Comparison of ENCODE assay signal across 8 mouse cellular contexts in the genomic region with DNA sequence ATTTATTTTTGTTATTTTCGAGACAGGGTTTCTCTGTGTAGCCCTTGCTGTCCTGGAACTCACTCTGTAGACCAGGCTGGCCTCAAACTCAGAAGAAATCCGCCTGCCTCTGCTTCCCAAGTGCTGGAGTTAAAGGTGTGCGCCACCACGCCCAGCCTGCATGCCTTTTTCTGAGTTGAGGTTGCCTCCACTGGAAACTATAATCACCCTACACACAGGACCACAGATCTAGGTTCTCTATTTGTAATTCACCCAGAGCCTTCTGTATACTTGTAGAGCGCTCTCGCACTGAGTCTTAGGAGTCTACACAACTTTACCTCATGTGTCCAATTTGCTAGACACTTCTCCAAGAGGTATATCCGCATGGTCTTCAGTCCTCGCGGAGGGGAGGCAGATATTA. TPM values are rescaled to one million over a fixed set of nuclear protein-coding genes. Genes with fewer than 3 reads are reported as not detected.
A peak's percentile ranks its signal among the peaks of the same experiment; 100 is the strongest.
DNase-seq lines count a peak whose midpoint lies in the region; ATAC-seq and TF ChIP-seq lines count a peak whose summit lies in the region.

No protein-coding gene starts in this region.

- TF ChIP-seq CTCF in kidney, adult 2 months (conservative IDR thresholded peaks at IDR 0.05; ENCODE audit: insufficient read depth, insufficient read length, low read depth, low read length), result no peak

- no peaks in the 10 kb centered on the region for H3K36me3 ChIP-seq in kidney, adult 2 months (ENCODE audit: control insufficient read depth, insufficient read depth, low read length)
- peaks cover 44% of the 10 kb centered on the region for H3K36me3 ChIP-seq in embryonic facial prominence, embryonic 10.5 days (replicated peaks)
- peaks cover 14% of the 10 kb centered on the region; the same call in 1 of the 2 replicates for H3K36me3 ChIP-seq in intestine, embryonic 15.5 days
- H3K36me3 ChIP-seq in midbrain, embryonic 15.5 days (replicated peaks), result peaks cover 10% of the 10 kb centered on the region; the same call in 1 of the 2 replicates

- TF ChIP-seq POLR2A in kidney, adult 2 months (IDR thresholded peaks at IDR 0.05; ENCODE audit: low read depth, low read length), result no peak

- DNase-seq in kidney, adult 2 months, result no peak
- no peak for DNase-seq in kidney, postnatal 36 days
- no peak for DNase-seq in embryonic facial prominence, embryonic 10.5 days (ENCODE audit: low spot score)
- no peak for DNase-seq in urinary bladder, adult 18-20 months (ENCODE audit: low spot score in 2 of 2)
- DNase-seq in retina, embryonic 14.5 days (ENCODE audit: low spot score), result no peak
- no peak for DNase-seq in gastrocnemius, adult 18-20 months (ENCODE audit: low spot score)

- peak overlapping the region; percentile 66 for H3K4me2 ChIP-seq in intestine, embryonic 15.5 days (replicated peaks)
- H3K4me2 ChIP-seq in midbrain, embryonic 15.5 days, result peak overlapping the region; percentile 82

- H3K4me1 ChIP-seq in kidney, adult 2 months (ENCODE audit: control insufficient read depth, insufficient read depth, low read length), result no peaks in the 10 kb centered on the region
- peaks cover 17% of the 10 kb centered on the region for H3K4me1 ChIP-seq in embryonic facial prominence, embryonic 10.5 days
- H3K4me1 ChIP-seq in intestine, embryonic 15.5 days (replicated peaks), result peaks cover 8% of the 10 kb centered on the region
- H3K4me1 ChIP-seq in midbrain, embryonic 15.5 days, result peaks cover 22% of the 10 kb centered on the region

- no peak overlapping the region for H3K27ac ChIP-seq in kidney, adult 2 months (ENCODE audit: insufficient read depth, low read depth, low read length)
- H3K27ac ChIP-seq in embryonic facial prominence, embryonic 10.5 days (replicated peaks), result peak overlapping the region; percentile 88
- 0 out of 2 replicates have a peak overlapping the region, but pooled peaks have one; percentile 72 for H3K27ac ChIP-seq in intestine, embryonic 15.5 days
- peak overlapping the region; percentile 72 for H3K27ac ChIP-seq in midbrain, embryonic 15.5 days

- H3K9me3 ChIP-seq in embryonic facial prominence, embryonic 10.5 days, result no peaks in the 10 kb centered on the region
- H3K9me3 ChIP-seq in intestine, embryonic 15.5 days, result no peaks in the 10 kb centered on the region
- H3K9me3 ChIP-seq in midbrain, embryonic 15.5 days, result no peaks in the 10 kb centered on the region

- 28% methylated on average over 9 of the region's 9 CpGs for WGBS in kidney, adult 2 months
- WGBS in embryonic facial prominence, embryonic 10.5 days, result 35% methylated on average over 9 of the region's 9 CpGs
- 26% methylated on average over 9 of the region's 9 CpGs for WGBS in intestine, embryonic 15.5 days
- WGBS in midbrain, embryonic 15.5 days, result 29% methylated on average over 9 of the region's 9 CpGs

- H3K9ac ChIP-seq in intestine, embryonic 15.5 days, result peak overlapping the region; percentile 91
- peak overlapping the region; percentile 82 for H3K9ac ChIP-seq in midbrain, embryonic 15.5 days

- ATAC-seq in intestine, embryonic 15.5 days, result peak; percentile 10; the same call in 1 of the 2 replicates
- ATAC-seq in midbrain, embryonic 15.5 days (replicated peaks), result peak; percentile 18; the same call in 1 of the 2 replicates

- no peaks in the 10 kb centered on the region for H3K27me3 ChIP-seq in kidney, adult 2 months (replicated peaks; ENCODE audit: control insufficient read depth, insufficient read depth, low read length)
- no peaks in the 10 kb centered on the region for H3K27me3 ChIP-seq in embryonic facial prominence, embryonic 10.5 days (replicated peaks; ENCODE audit: low read depth, poor library complexity, severe bottlenecking)
- H3K27me3 ChIP-seq in intestine, embryonic 15.5 days (replicated peaks), result no peaks in the 10 kb centered on the region
- H3K27me3 ChIP-seq in midbrain, embryonic 15.5 days (replicated peaks), result no peaks in the 10 kb centered on the region

- H3K4me3 ChIP-seq in kidney, adult 2 months (ENCODE audit: insufficient read depth, low read depth, low read length), result peak overlapping the region; percentile 76
- peak overlapping the region; percentile 75 for H3K4me3 ChIP-seq in embryonic facial prominence, embryonic 10.5 days
- peak overlapping the region; percentile 85 for H3K4me3 ChIP-seq in intestine, embryonic 15.5 days (replicated peaks)
- H3K4me3 ChIP-seq in midbrain, embryonic 15.5 days, result peak overlapping the region; percentile 82

RNA-seq across cellular contexts. Expression of gene Nob1, which starts 0.7 kb away (rescaled TPM):
- polyA plus RNA-seq in kidney, adult 2 months (2012; rRNA removed), result 23.1 and 25.6 TPM in 2 replicates
- polyA plus RNA-seq in embryonic facial prominence, embryonic 10.5 days (2016; fragmentation: Nextera tagmentation; extraction: Ambion mirVana), result 104 and 106 TPM in 2 replicates
- polyA plus RNA-seq in intestine, embryonic 15.5 days (2015; fragmentation: Nextera tagmentation; extraction: Ambion mirVana), result 74.4 and 74.8 TPM in 2 replicates
- 68.0 and 70.0 TPM in 2 replicates for polyA plus RNA-seq in midbrain, embryonic 15.5 days (2015; fragmentation: Nextera tagmentation; extraction: Ambion mirVana)
- 10 to 100 TPM; 21.4 to 27.5 TPM for total RNA-seq in gastrocnemius, adult 18-20 months (2021)

RNA-seq across cellular contexts. Expression of gene Wwp2, which starts 12.0 kb away (rescaled TPM):
- 44.0 and 46.3 TPM in 2 replicates for polyA plus RNA-seq in kidney, adult 2 months (2012; rRNA removed)
- 62.2 and 67.5 TPM in 2 replicates for polyA plus RNA-seq in embryonic facial prominence, embryonic 10.5 days (2016; fragmentation: Nextera tagmentation; extraction: Ambion mirVana)
- polyA plus RNA-seq in intestine, embryonic 15.5 days (2015; fragmentation: Nextera tagmentation; extraction: Ambion mirVana), result 37.0 and 39.2 TPM in 2 replicates
- 43.0 and 44.3 TPM in 2 replicates for polyA plus RNA-seq in midbrain, embryonic 15.5 days (2015; fragmentation: Nextera tagmentation; extraction: Ambion mirVana)
- total RNA-seq in gastrocnemius, adult 18-20 months (2021), result 10 to 100 TPM; 13.8 to 14.2 TPM

RNA-seq across cellular contexts. Expression of gene Nqo1, which starts 21.2 kb away (rescaled TPM):
- 41.0 and 42.9 TPM in 2 replicates for polyA plus RNA-seq in kidney, adult 2 months (2012; rRNA removed)
- 6.7 and 7.8 TPM in 2 replicates for polyA plus RNA-seq in embryonic facial prominence, embryonic 10.5 days (2016; fragmentation: Nextera tagmentation; extraction: Ambion mirVana)
- polyA plus RNA-seq in intestine, embryonic 15.5 days (2015; fragmentation: Nextera tagmentation; extraction: Ambion mirVana), result 14.4 and 18.2 TPM in 2 replicates
- polyA plus RNA-seq in midbrain, embryonic 15.5 days (2015; fragmentation: Nextera tagmentation; extraction: Ambion mirVana), result 4.1 and 5.5 TPM in 2 replicates
- total RNA-seq in gastrocnemius, adult 18-20 months (2021), result 10 to 100 TPM; 28.9 to 45.2 TPM
